Mouse (Mus musculus) hindbrain, embryonic 11.5 days (tissue): ENCODE data around the gene Mef2c. TPM values are rescaled to one million over a fixed set of nuclear protein-coding genes. Genes with fewer than 3 reads are reported as not detected.
A peak's percentile ranks its signal among the peaks of the same experiment; 100 is the strongest.

Experiments used
- ATAC-seq: fragments of 200-750 bp; cut with Nextera tagmentation; 2 replicates; pipeline ENCODE4 v1.8.0; 2017; ENCODE audit warnings: mild to moderate bottlenecking, moderate TSS enrichment, moderate library complexity; ENCODE audit not compliant: low FRiP score
- DNase-seq: peaks from one replicate; pipeline ENCODE4 v3.0.0-alpha.2; 2015; ENCODE audit warnings: low spot score
- H3K27ac ChIP-seq: fragments of 300-500 bp; sonication (generic); 2 replicates; pipeline ENCODE4 v1.5.1; 2014; ENCODE audit warnings: mild to moderate bottlenecking, low read depth, low read length
- H3K27me3 ChIP-seq: fragments of 300-500 bp; sonication (generic); 2 replicates; pipeline ENCODE4 v1.6.1; 2014; ENCODE audit warnings: mild to moderate bottlenecking, low read length, moderate library complexity, mixed read lengths; ENCODE audit not compliant: control insufficient read depth, insufficient read depth
- H3K36me3 ChIP-seq: fragments of 300-500 bp; sonication (generic); 2 replicates; pipeline ENCODE4 v1.6.1; 2014; ENCODE audit warnings: mild to moderate bottlenecking, low read length, moderate library complexity, mixed read lengths; ENCODE audit not compliant: control insufficient read depth, insufficient read depth
- H3K4me1 ChIP-seq: fragments of 300-500 bp; sonication (generic); replicated peaks from 2 replicates; pipeline ENCODE4 v1.6.1; 2014; ENCODE audit warnings: low read length, mixed read lengths; ENCODE audit not compliant: control insufficient read depth, insufficient read depth
- H3K4me2 ChIP-seq: fragments of 300-500 bp; sonication (generic); replicated peaks from 2 replicates; pipeline ENCODE4 v1.6.1; 2014; ENCODE audit warnings: mild to moderate bottlenecking, low read depth, low read length
- H3K4me3 ChIP-seq: fragments of 300-500 bp; sonication (generic); 2 replicates; pipeline ENCODE4 v1.5.1; 2014; ENCODE audit warnings: low read depth, low read length
- H3K9ac ChIP-seq: fragments of 300-500 bp; sonication (generic); 2 replicates; pipeline ENCODE4 v1.6.1; 2014; ENCODE audit warnings: low read depth, low read length
- H3K9me3 ChIP-seq: fragments of 300-500 bp; sonication (generic); 2 replicates; pipeline ENCODE4 v1.6.1; 2016; ENCODE audit warnings: low read length; ENCODE audit not compliant: control insufficient read depth
- WGBS: fragments of 180-500 bp; shearing (Covaris S2); extraction: QIAGEN DNeasy Blood & Tissue Kit; methylation state at CpG from one replicate; pipeline ENCODE4 v1.1.7; 2014; 5-methylcytosine and 5-hydroxymethylcytosine counted together
- polyA plus RNA-seq: library from polyadenylated mRNA; unstranded; fragments of >200 nt; fragmentation: Nextera tagmentation; extraction: Ambion mirVana; gene quantifications from 2 replicates; pipeline ENCODE4 v1.2.1, GENCODE M21; 2014

Mef2c gene
- polyA plus RNA-seq, 1 experiment from 2014 or later = 18.7 TPM

- no peak overlapping the region for H3K4me3 ChIP-seq
- H3K9me3 ChIP-seq = no peaks in the 10 kb centered on the region
- ATAC-seq (no peak), DNase-seq (no peak)
- H3K36me3 ChIP-seq = no peaks in the 10 kb centered on the region
- H3K27me3 ChIP-seq = no peaks in the 10 kb centered on the region
- no peaks in the 10 kb centered on the region for H3K4me1 ChIP-seq
- WGBS = 91% methylated on average over 8 of the region's 8 CpGs
- no peak overlapping the region for H3K4me2 ChIP-seq
- H3K27ac ChIP-seq = no peak overlapping the region
- no peak overlapping the region for H3K9ac ChIP-seq
These were observed 148.7 kb downstream of the Mef2c start for GRCm38 (mm10) chr13:83652560-83652959.

GRCm38 (mm10) chr13:83654889-83655769 lies 151.3 kb downstream of the Mef2c start:
- no peaks in the 10 kb centered on the region for H3K9me3 ChIP-seq
- DNase-seq (peak; percentile 93), ATAC-seq (peak; percentile 92)
- no peak overlapping the region for H3K9ac ChIP-seq
- H3K4me2 ChIP-seq = no peak overlapping the region
- H3K36me3 ChIP-seq = no peaks in the 10 kb centered on the region
- no peaks in the 10 kb centered on the region for H3K4me1 ChIP-seq
- no peaks in the 10 kb centered on the region for H3K27me3 ChIP-seq
- 27% methylated on average over 8 of the region's 8 CpGs for WGBS
- H3K4me3 ChIP-seq = no peak overlapping the region
- no peak overlapping the region for H3K27ac ChIP-seq

DNA sequence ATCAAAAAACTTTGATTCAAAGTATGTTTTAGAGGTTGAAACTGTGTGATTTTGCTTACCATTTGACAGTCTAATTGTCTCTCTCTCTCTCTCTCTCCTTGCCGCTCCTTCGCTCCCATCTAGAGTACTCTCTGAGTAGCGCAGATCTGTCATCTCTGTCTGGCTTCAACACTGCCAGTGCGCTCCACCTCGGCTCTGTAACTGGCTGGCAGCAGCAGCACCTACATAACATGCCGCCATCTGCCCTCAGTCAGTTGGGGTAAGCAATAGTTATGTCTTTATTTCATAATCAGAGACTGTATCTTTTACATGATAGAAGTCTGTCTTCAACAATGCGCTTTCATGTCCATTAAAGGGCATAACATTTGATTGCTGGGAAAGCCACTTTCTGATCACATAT lies 152.3 kb downstream of the Mef2c start:
- peak; percentile 21 for DNase-seq
- Histone ChIP-seq H3K4me3 (no peak overlapping the region), H3K36me3 (no peaks in the 10 kb centered on the region), H3K4me2 (no peak overlapping the region), H3K9me3 (no peaks in the 10 kb centered on the region), H3K27ac (no peak overlapping the region), H3K27me3 (no peaks in the 10 kb centered on the region), H3K4me1 (no peaks in the 10 kb centered on the region), H3K9ac (no peak overlapping the region)
- ATAC-seq = no peak
- 74% methylated on average over 7 of the region's 7 CpGs for WGBS

- no peak overlapping the region for H3K27ac ChIP-seq
- H3K4me1 ChIP-seq = no peaks in the 10 kb centered on the region
- 73% methylated on average over 4 of the region's 4 CpGs for WGBS
- DNase-seq = peak; percentile 54
- no peaks in the 10 kb centered on the region for H3K27me3 ChIP-seq
- no peaks in the 10 kb centered on the region for H3K36me3 ChIP-seq
- H3K4me2 ChIP-seq = no peak overlapping the region
- no peaks in the 10 kb centered on the region for H3K9me3 ChIP-seq
- no peak overlapping the region for H3K9ac ChIP-seq
- ATAC-seq = no peak
- H3K4me3 ChIP-seq = no peak overlapping the region
These were observed 152.9 kb downstream of the Mef2c start for GRCm38 (mm10) chr13:83656773-83657172.

DNA sequence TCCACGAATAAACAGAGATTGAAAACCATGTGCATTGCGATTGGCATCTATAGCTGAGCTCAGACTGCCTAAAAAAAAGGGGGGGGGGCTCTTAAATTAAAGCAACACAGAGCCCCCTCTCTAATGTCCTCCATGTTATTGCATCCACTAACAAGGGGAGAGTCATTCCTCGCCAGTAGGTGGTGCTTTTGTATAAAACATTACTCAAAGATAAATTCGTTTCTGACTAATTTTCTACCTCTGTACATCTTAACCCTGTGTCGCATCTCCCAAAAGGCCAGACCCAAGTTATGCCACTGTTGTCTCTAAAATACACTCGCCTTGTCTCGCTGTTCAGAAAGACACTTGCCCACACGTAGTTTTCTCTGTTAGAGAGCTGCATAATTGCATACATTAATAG lies 156.9 kb downstream of the Mef2c start:
- Histone ChIP-seq H3K4me1 (no peaks in the 10 kb centered on the region), H3K4me2 (no peak overlapping the region)
- peak; percentile 41 for ATAC-seq

DNA sequence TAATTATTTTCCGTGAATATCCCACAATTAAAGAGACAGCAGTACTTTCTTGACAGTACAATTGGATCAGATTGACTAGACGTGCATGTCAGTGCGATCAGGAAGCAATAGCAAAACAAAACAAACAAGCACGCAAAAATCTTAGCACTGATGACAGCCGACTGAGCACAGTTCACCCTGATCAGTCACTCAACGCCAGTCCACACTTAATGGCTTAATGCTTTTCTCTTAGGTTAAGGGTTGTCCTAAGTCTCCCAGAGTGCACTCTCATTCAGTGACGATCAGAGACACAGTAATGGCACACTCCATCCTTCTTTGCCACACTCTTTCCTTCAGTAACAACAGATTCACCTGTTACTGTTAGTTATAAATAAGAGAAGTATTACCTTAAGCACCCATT lies 157.3 kb downstream of the Mef2c start:
- Histone ChIP-seq H3K9me3 (no peaks in the 10 kb centered on the region), H3K4me2 (no peak overlapping the region), H3K36me3 (no peaks in the 10 kb centered on the region), H3K4me1 (no peaks in the 10 kb centered on the region), H3K27ac (no peak overlapping the region), H3K4me3 (no peak overlapping the region), H3K9ac (no peak overlapping the region), H3K27me3 (no peaks in the 10 kb centered on the region)
- 69% methylated on average over 7 of the region's 7 CpGs for WGBS
- ATAC-seq (peak; percentile 36), DNase-seq (no peak)

More for the DNA sequence above, 156.9 kb downstream of the Mef2c start:
- Histone ChIP-seq H3K4me3 (no peak overlapping the region), H3K36me3 (no peaks in the 10 kb centered on the region), H3K27ac (no peak overlapping the region), H3K27me3 (no peaks in the 10 kb centered on the region), H3K9ac (no peak overlapping the region), H3K9me3 (no peaks in the 10 kb centered on the region)
- DNase-seq = peak; percentile 45
- 63% methylated on average over 8 of the region's 8 CpGs for WGBS

DNA sequence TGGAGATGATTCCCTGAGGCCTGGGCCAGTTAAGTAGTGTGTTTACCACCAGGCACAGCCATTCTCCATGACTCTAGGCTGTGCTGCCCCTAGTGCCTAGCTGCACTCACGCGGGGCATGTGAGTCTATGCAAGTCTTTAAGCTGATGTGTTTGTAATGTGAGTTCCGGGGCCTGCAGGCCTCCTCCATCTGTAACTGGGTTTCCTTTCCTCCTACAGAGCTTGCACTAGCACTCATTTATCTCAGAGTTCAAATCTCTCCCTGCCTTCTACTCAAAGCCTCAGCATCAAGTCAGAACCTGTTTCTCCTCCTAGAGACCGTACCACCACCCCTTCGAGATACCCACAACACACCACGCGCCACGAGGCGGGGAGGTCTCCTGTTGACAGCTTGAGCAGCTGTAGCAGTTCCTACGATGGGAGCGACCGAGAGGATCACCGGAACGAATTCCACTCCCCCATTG lies 158.3 kb downstream of the Mef2c start:
- Histone ChIP-seq H3K4me2 (no peak overlapping the region), H3K36me3 (no peaks in the 10 kb centered on the region), H3K27ac (no peak overlapping the region), H3K4me3 (no peak overlapping the region), H3K9me3 (no peaks in the 10 kb centered on the region), H3K27me3 (no peaks in the 10 kb centered on the region), H3K4me1 (no peaks in the 10 kb centered on the region), H3K9ac (no peak overlapping the region)
- ATAC-seq (peak; percentile 56), DNase-seq (no peak)
- 55% methylated on average over 14 of the region's 14 CpGs for WGBS

DNA sequence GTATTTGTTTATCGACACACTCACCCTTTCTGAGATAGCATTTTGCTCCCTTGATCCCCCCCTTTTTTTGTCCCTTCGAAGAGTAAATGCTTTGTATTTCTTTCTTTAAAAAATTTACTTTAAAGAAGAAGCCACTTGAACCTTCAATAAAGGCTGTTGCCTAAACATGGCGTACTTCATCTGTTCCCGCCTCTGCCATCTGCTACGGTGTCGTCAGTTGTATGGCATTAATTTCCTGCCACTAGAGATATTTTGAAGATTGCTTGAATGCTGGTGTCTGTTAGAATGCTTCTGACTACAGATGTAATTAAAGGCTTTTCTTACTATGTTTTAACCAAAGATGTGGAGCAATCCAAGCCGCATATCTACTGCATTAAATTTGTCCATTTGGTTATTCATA lies 162.3 kb downstream of the Mef2c start:
- Histone ChIP-seq H3K27me3 (no peaks in the 10 kb centered on the region), H3K9ac (no peak overlapping the region), H3K4me3 (no peak overlapping the region), H3K4me1 (no peaks in the 10 kb centered on the region), H3K36me3 (no peaks in the 10 kb centered on the region), H3K9me3 (no peaks in the 10 kb centered on the region), H3K4me2 (no peak overlapping the region), H3K27ac (no peak overlapping the region)
- DNase-seq = no peak
- WGBS = 88% methylated on average over 7 of the region's 7 CpGs
- ATAC-seq = no peak

GRCm38 (mm10) chr13:83667051-83667450 lies 163.2 kb downstream of the Mef2c start:
- 83% methylated on average over 3 of the region's 3 CpGs for WGBS
- no peaks in the 10 kb centered on the region for H3K27me3 ChIP-seq
- H3K36me3 ChIP-seq = no peaks in the 10 kb centered on the region
- H3K27ac ChIP-seq = no peak overlapping the region
- no peak overlapping the region for H3K4me3 ChIP-seq
- no peak overlapping the region for H3K9ac ChIP-seq
- ATAC-seq (no peak), DNase-seq (no peak)
- no peaks in the 10 kb centered on the region for H3K9me3 ChIP-seq
- H3K4me1 ChIP-seq = no peaks in the 10 kb centered on the region
- H3K4me2 ChIP-seq = no peak overlapping the region
